Mouse (Mus musculus) spleen, adult 2 months (tissue): ENCODE results near the gene Dapk2.

ENCODE experiments used
- CTCF ChIP-seq: fragments of 200-500 bp; IDR thresholded peaks from 2 replicates; pipeline ENCODE4 v1.5.1; 2011; ENCODE audit warnings: mild to moderate bottlenecking, inconsistent platforms; ENCODE audit not compliant: insufficient read depth, insufficient read length, insufficient replicate concordance; ENCODE audit errors: extremely low read depth
- POLR2A ChIP-seq: fragments of 200-500 bp; IDR thresholded peaks from 2 replicates; pipeline ENCODE4 v1.6.1; 2011; ENCODE audit warnings: low read depth, low read length, inconsistent platforms

GRCm38 (mm10) chr9:66270038-66270437 lies 112.0 kb downstream of the Dapk2 start:
- TF ChIP-seq POLR2A (no peak), CTCF (no peak)
